In the genomic region with DNA sequence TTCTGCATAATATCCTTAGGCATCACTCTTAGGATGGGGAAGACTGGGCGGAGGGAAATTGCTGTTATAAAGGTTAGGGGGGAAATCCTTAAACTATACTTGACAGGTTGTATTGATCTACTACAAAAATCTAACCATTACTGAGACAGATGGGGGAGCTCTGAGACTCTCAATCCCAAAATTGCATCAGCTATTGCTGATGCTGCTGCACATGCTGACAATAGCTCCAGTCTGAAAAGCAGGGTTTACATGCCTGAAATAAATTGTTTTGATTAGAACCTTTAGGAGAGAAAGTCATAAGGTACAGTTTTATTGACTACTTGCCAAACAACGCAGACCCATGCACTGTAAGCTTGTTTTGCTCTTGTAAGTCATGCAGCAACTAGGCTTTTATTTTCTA, we compare ENCODE assay signal across 18 mouse cellular contexts.
DNase-seq lines count a peak whose midpoint lies in the region; ATAC-seq lines count a peak whose summit lies in the region.
"Had no signal": no experiment of that assay in that cellular context is flagged by ENCODE, and none has a peak within 500 bp of the region (broad histone marks: within the 10 kb centered on the region; RNA-seq: fewer than 3 reads in every experiment).

No protein-coding gene starts in this region.

- H3K36me3 ChIP-seq in embryonic facial prominence, embryonic 14.5 days (ENCODE audit: control insufficient read depth, insufficient read depth, low read length), result no peaks in the 10 kb centered on the region
- H3K36me3 ChIP-seq in embryonic facial prominence, embryonic 10.5 days (replicated peaks), result no peaks in the 10 kb centered on the region
- H3K36me3 ChIP-seq in midbrain, embryonic 11.5 days (ENCODE audit: control insufficient read depth, insufficient read depth, low read length), result no peaks in the 10 kb centered on the region
- no peaks in the 10 kb centered on the region for H3K36me3 ChIP-seq in midbrain, embryonic 10.5 days
- H3K36me3 ChIP-seq in midbrain, embryonic 13.5 days, result no peaks in the 10 kb centered on the region
- H3K36me3 ChIP-seq: embryonic facial prominence, embryonic 15.5 days; limb, embryonic 13.5 days; liver, embryonic 15.5 days had no signal

- no peak for ATAC-seq in embryonic facial prominence, embryonic 14.5 days (ENCODE audit: low read depth)
- 0 out of 2 replicates have a peak, but pooled peaks have one; percentile 16 for ATAC-seq in midbrain, embryonic 11.5 days (ENCODE audit: low FRiP score)
- ATAC-seq in midbrain, embryonic 13.5 days, result peak; percentile 67

- no peak overlapping the region for H3K27ac ChIP-seq in embryonic facial prominence, embryonic 14.5 days (replicated peaks; ENCODE audit: low read depth, low read length)
- H3K27ac ChIP-seq in embryonic facial prominence, embryonic 10.5 days (replicated peaks), result no peak overlapping the region
- H3K27ac ChIP-seq in midbrain, embryonic 11.5 days (ENCODE audit: low read depth, low read length), result no peak overlapping the region
- no peak overlapping the region for H3K27ac ChIP-seq in midbrain, embryonic 10.5 days (replicated peaks)
- H3K27ac ChIP-seq in midbrain, embryonic 13.5 days, result peak overlapping the region; percentile 51
- H3K27ac ChIP-seq: embryonic facial prominence, embryonic 15.5 days; left cerebral cortex, adult 2 months; limb, embryonic 13.5 days; liver, embryonic 15.5 days had no signal

- no peaks in the 10 kb centered on the region for H3K4me1 ChIP-seq in embryonic facial prominence, embryonic 14.5 days (ENCODE audit: control insufficient read depth, insufficient read depth, low read length)
- H3K4me1 ChIP-seq in embryonic facial prominence, embryonic 10.5 days, result no peaks in the 10 kb centered on the region
- H3K4me1 ChIP-seq in midbrain, embryonic 11.5 days (ENCODE audit: control insufficient read depth, insufficient read depth, low read length), result no peaks in the 10 kb centered on the region
- H3K4me1 ChIP-seq in midbrain, embryonic 10.5 days, result no peaks in the 10 kb centered on the region
- no peaks in the 10 kb centered on the region; the same call in 1 of the 2 replicates for H3K4me1 ChIP-seq in midbrain, embryonic 13.5 days (replicated peaks)
- H3K4me1 ChIP-seq: embryonic facial prominence, embryonic 15.5 days; limb, embryonic 13.5 days; liver, embryonic 15.5 days had no signal

- no peaks in the 10 kb centered on the region for H3K27me3 ChIP-seq in embryonic facial prominence, embryonic 14.5 days (replicated peaks; ENCODE audit: control insufficient read depth, insufficient read depth, low read length)
- no peaks in the 10 kb centered on the region for H3K27me3 ChIP-seq in embryonic facial prominence, embryonic 10.5 days (replicated peaks; ENCODE audit: low read depth, poor library complexity, severe bottlenecking)
- no peaks in the 10 kb centered on the region for H3K27me3 ChIP-seq in midbrain, embryonic 11.5 days (ENCODE audit: control insufficient read depth, insufficient read depth, low read length)
- H3K27me3 ChIP-seq in midbrain, embryonic 10.5 days (ENCODE audit: low read depth, poor library complexity, severe bottlenecking), result no peaks in the 10 kb centered on the region
- no peaks in the 10 kb centered on the region for H3K27me3 ChIP-seq in midbrain, embryonic 13.5 days
- H3K27me3 ChIP-seq: embryonic facial prominence, embryonic 15.5 days; limb, embryonic 13.5 days; liver, embryonic 15.5 days had no signal

- no peaks in the 10 kb centered on the region for H3K9me3 ChIP-seq in embryonic facial prominence, embryonic 14.5 days (ENCODE audit: control insufficient read depth, low read length)
- no peaks in the 10 kb centered on the region for H3K9me3 ChIP-seq in embryonic facial prominence, embryonic 10.5 days
- no peaks in the 10 kb centered on the region for H3K9me3 ChIP-seq in midbrain, embryonic 11.5 days (ENCODE audit: control insufficient read depth, low read length)
- H3K9me3 ChIP-seq in midbrain, embryonic 10.5 days (replicated peaks), result no peaks in the 10 kb centered on the region
- H3K9me3 ChIP-seq in midbrain, embryonic 13.5 days, result no peaks in the 10 kb centered on the region
- H3K9me3 ChIP-seq: embryonic facial prominence, embryonic 15.5 days; limb, embryonic 13.5 days; liver, embryonic 15.5 days had no signal

- no peak overlapping the region for H3K4me3 ChIP-seq in embryonic facial prominence, embryonic 14.5 days (ENCODE audit: low read depth, low read length)
- H3K4me3 ChIP-seq in embryonic facial prominence, embryonic 10.5 days, result no peak overlapping the region
- H3K4me3 ChIP-seq in midbrain, embryonic 11.5 days (ENCODE audit: low read depth, low read length), result no peak overlapping the region
- no peak overlapping the region for H3K4me3 ChIP-seq in midbrain, embryonic 10.5 days
- no peak overlapping the region for H3K4me3 ChIP-seq in midbrain, embryonic 13.5 days (replicated peaks)
- H3K4me3 ChIP-seq: embryonic facial prominence, embryonic 15.5 days; left cerebral cortex, adult 2 months; limb, embryonic 13.5 days; liver, embryonic 15.5 days had no signal

- 53% methylated on average over 2 of the region's 2 CpGs for WGBS in embryonic facial prominence, embryonic 14.5 days
- WGBS in embryonic facial prominence, embryonic 10.5 days, result 81% methylated on average over 2 of the region's 2 CpGs
- WGBS in midbrain, embryonic 11.5 days, result 75% methylated on average over 2 of the region's 2 CpGs
- 78% methylated on average over 2 of the region's 2 CpGs for WGBS in midbrain, embryonic 10.5 days
- WGBS in midbrain, embryonic 13.5 days, result 62% methylated on average over 2 of the region's 2 CpGs

- DNase-seq in embryonic facial prominence, embryonic 14.5 days (ENCODE audit: low spot score), result peak; percentile 28
- DNase-seq in embryonic facial prominence, embryonic 10.5 days (ENCODE audit: low spot score), result no peak
- no peak for DNase-seq in midbrain, embryonic 11.5 days (ENCODE audit: low spot score, missing footprints)
- DNase-seq in midbrain, embryonic 10.5 days (ENCODE audit: low spot score), result no peak
- DNase-seq in retina, embryonic 14.5 days (ENCODE audit: low spot score), result peak; percentile 46
- no peak for DNase-seq in kidney, postnatal 14 days
- DNase-seq in left cerebral cortex, adult 11 months (ENCODE audit: low spot score), result no peak
- DNase-seq: cerebellum, adult 11-12 months; gastrocnemius, postnatal 25 days; heart, postnatal 36 days; kidney, adult 11 months; kidney, postnatal 4 days; lung, postnatal 14 days had no signal

- H3K9ac ChIP-seq in embryonic facial prominence, embryonic 14.5 days (ENCODE audit: low read depth, low read length), result no peak overlapping the region
- H3K9ac ChIP-seq in midbrain, embryonic 11.5 days (ENCODE audit: low read length), result no peak overlapping the region
- no peak overlapping the region for H3K9ac ChIP-seq in midbrain, embryonic 13.5 days (replicated peaks)
- H3K9ac ChIP-seq: embryonic facial prominence, embryonic 15.5 days; limb, embryonic 13.5 days; liver, embryonic 15.5 days had no signal

- no peak overlapping the region for H3K4me2 ChIP-seq in embryonic facial prominence, embryonic 14.5 days (ENCODE audit: low read depth, low read length)
- H3K4me2 ChIP-seq in midbrain, embryonic 11.5 days, result no peak overlapping the region
- no peak overlapping the region for H3K4me2 ChIP-seq in midbrain, embryonic 13.5 days (replicated peaks)
- H3K4me2 ChIP-seq: embryonic facial prominence, embryonic 15.5 days; limb, embryonic 13.5 days; liver, embryonic 15.5 days had no signal

Comparison
In these comparisons a context has a peak if more than half of its experiments do, and no peak if none do; other contexts are left out.
1. DNase-seq: peak in embryonic facial prominence, embryonic 14.5 days (single experiment) and retina, embryonic 14.5 days (single experiment); none in embryonic facial prominence, embryonic 10.5 days (single experiment), midbrain, embryonic 11.5 days (single experiment), midbrain, embryonic 10.5 days (single experiment), kidney, postnatal 14 days (single experiment) and left cerebral cortex, adult 11 months (single experiment).